Mouse (Mus musculus) adrenal gland, postnatal 36 days (tissue): ENCODE data around the gene Atp2a2. TPM values are rescaled to one million over a fixed set of nuclear protein-coding genes. Genes with fewer than 3 reads are reported as not detected.

Experiments used
- DNase-seq, 2 experiments: peaks; one replicate each; pipeline ENCODE4 v3.0.0; 2021; ENCODE audit warnings: mixed read lengths in 1 of 2
- total RNA-seq, 2 experiments: library from RNA; stranded (reverse); gene quantifications; 2 replicates each; pipeline ENCODE4 v1.2.3; 2021

Gene Atp2a2
- total RNA-seq, 2 experiments from 2014 or later: 195 to 199 TPM

- no peak for DNase-seq
These were observed 90.1 kb downstream of the Atp2a2 start for GRCm38 (mm10) chr5:122411892-122412291.

- DNase-seq: no peak
These were observed 92.1 kb downstream of the Atp2a2 start for GRCm38 (mm10) chr5:122409692-122410645.

GRCm38 (mm10) chr5:122405537-122405936, 96.5 kb downstream of the Atp2a2 start:
- DNase-seq: no peak

Other genes starting within 250 kb of the Atp2a2 start
- gene Tctn1, start 237.8 kb downstream of the Atp2a2 start, total RNA-seq: 10 to 100 TPM; 12.0 to 16.2 TPM
- gene Pptc7, start 217.9 kb downstream of the Atp2a2 start, total RNA-seq: 10 to 100 TPM; 53.2 to 55.4 TPM
- gene Rad9b, start 148.0 kb downstream of the Atp2a2 start, total RNA-seq: 1 to 10 TPM; 2.2 to 3.4 TPM
- gene Vps29, start 147.9 kb downstream of the Atp2a2 start, total RNA-seq: 100 to 1,000 TPM; 141 to 165 TPM
- gene Gpn3, start 130.3 kb downstream of the Atp2a2 start, total RNA-seq: 10 to 100 TPM; 34.8 to 36.0 TPM
- gene Fam216a, start 129.9 kb downstream of the Atp2a2 start, total RNA-seq: 10 to 100 TPM; 30.2 to 38.9 TPM
- 100 to 1,000 TPM; 223 to 328 TPM for gene Arpc3, start 110.3 kb downstream of the Atp2a2 start, total RNA-seq
- 10 to 100 TPM; 44.2 to 52.2 TPM for gene Anapc7, start 80.5 kb downstream of the Atp2a2 start, total RNA-seq
- gene Ift81, start 112.3 kb upstream of the Atp2a2 start, total RNA-seq: 10 to 100 TPM in 1 of 2 experiments, 1 to 10 TPM in 1; 9.7 to 19.0 TPM
- 1 to 10 TPM; 2.1 to 2.3 TPM for gene P2rx7, start 141.7 kb upstream of the Atp2a2 start, total RNA-seq
- 10 to 100 TPM; 33.0 to 45.8 TPM for gene P2rx4, start 205.3 kb upstream of the Atp2a2 start, total RNA-seq